Mouse (Mus musculus) myocyte (in vitro differentiated cells): ENCODE measurements around the gene AI837181.

Experiments
- CEBPB ChIP-seq: IDR thresholded peaks from 2 replicates; pipeline ENCODE4 v1.6.1; 2011; ENCODE audit warnings: mild to moderate bottlenecking, moderate library complexity; ENCODE audit not compliant: poor library complexity, insufficient read depth, severe bottlenecking
- E2F4 ChIP-seq: IDR thresholded peaks from one replicate; pipeline ENCODE4 v1.6.1; 2011; ENCODE audit warnings: mild to moderate bottlenecking, control low read depth, moderate library complexity; ENCODE audit not compliant: insufficient read depth
- MAX ChIP-seq: IDR thresholded peaks from one replicate; pipeline ENCODE4 v1.6.1; 2011; ENCODE audit warnings: low read depth, mild to moderate bottlenecking, control low read depth
- MYOD1 ChIP-seq, 3 experiments: IDR thresholded peaks; one replicate each; pipeline ENCODE4 v1.6.1; 2011; ENCODE audit warnings: control low read depth in 2 of 3, low read depth in 2 of 3, mild to moderate bottlenecking in 2 of 3, moderate library complexity in 1 of 3; ENCODE audit not compliant: insufficient read length in 2 of 3, control insufficient read depth in 1 of 3
- MYOG ChIP-seq, 3 experiments: IDR thresholded peaks; one replicate each; pipeline ENCODE4 v1.6.1; 2011; ENCODE audit warnings: control low read depth in 2 of 3, low read depth in 2 of 3, mild to moderate bottlenecking in 2 of 3; ENCODE audit not compliant: insufficient read length in 2 of 3, control insufficient read depth in 1 of 3, insufficient read depth in 1 of 3
- POLR2A ChIP-seq: IDR thresholded peaks from one replicate; pipeline ENCODE4 v1.6.1; 2011; ENCODE audit warnings: low read depth, mild to moderate bottlenecking, control low read depth, moderate library complexity; ENCODE audit not compliant: insufficient read length
- POLR2AphosphoS2 ChIP-seq: IDR thresholded peaks from one replicate; pipeline ENCODE4 v1.6.1; 2011; ENCODE audit warnings: low read depth, control low read depth; ENCODE audit not compliant: insufficient read length
- REST ChIP-seq: IDR thresholded peaks from one replicate; pipeline ENCODE4 v1.6.1; 2011; ENCODE audit warnings: mild to moderate bottlenecking, control low read depth, moderate library complexity; ENCODE audit not compliant: insufficient read depth, insufficient read length
- USF1 ChIP-seq: IDR thresholded peaks from one replicate; pipeline ENCODE4 v1.6.1; 2011; ENCODE audit warnings: low read depth, mild to moderate bottlenecking, control low read depth, moderate library complexity

DNA sequence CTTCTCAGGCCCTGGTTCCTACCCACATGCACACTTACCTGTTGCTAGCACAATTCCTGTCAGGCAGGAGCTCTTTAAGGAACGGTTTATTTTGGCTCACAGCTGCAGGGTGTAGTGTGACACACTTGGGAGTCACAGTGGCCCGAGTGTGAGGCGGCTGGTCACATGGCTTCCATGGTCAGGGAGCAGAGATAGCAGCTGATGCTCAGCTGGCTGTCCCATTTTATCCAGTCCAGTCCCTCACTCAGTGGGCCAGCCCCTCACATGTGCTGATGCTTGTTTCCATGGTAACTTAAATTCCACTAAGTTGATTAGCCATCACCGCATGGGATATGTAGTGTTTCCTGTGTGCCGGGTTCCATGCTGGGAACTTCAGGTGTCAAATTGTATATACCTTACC, 13.0 kb upstream of the AI837181 start:
- TF ChIP-seq POLR2AphosphoS2 (no peak), POLR2A (no peak), MYOG (IDR thresholded peaks at IDR 0.05; ENCODE audit: control insufficient read depth in 1 of 3, insufficient read depth in 1 of 3, insufficient read length in 2 of 3, low read depth in 2 of 3) (peak in 2 of 3 experiments; percentile 35 to 76), MAX (no peak), MYOD1 (IDR thresholded peaks at IDR 0.05; ENCODE audit: control insufficient read depth in 1 of 3, insufficient read length in 2 of 3, low read depth in 2 of 3) (peak in 1 of 3 experiments; percentile 58), USF1 (peak; percentile 43), REST (no peak), CEBPB (no peak), E2F4 (no peak)
